Mouse (Mus musculus) heart, embryonic 14.5 days (tissue): Measurements from ENCODE around the gene Ctnna2. TPM values are rescaled to one million over a fixed set of nuclear protein-coding genes. Genes with fewer than 3 reads are reported as not detected.

ENCODE experiments used
- ATAC-seq: fragments of 200-750 bp; cut with Nextera tagmentation; 2 replicates; pipeline ENCODE4 v1.8.0; 2017; ENCODE audit warnings: low read depth, moderate TSS enrichment; ENCODE audit not compliant: insufficient number of reproducible peaks, insufficient read depth, low FRiP score
- H3K27ac ChIP-seq, 2 experiments: fragments of 200-500 bp in 1 of 2; fragments of 300-500 bp in 1 of 2; sonication (generic) in 1 of 2; replicated peaks in 1 of 2; 2 replicates each; pipeline ENCODE4 v1.5.1; 2012 to 2014; ENCODE audit warnings: low read depth in 2 of 2, low read length in 2 of 2, control low read depth in 1 of 2, mild to moderate bottlenecking in 1 of 2, mixed read lengths in 1 of 2; ENCODE audit not compliant: control insufficient read depth in 1 of 2, insufficient read depth in 1 of 2
- H3K27me3 ChIP-seq: fragments of 300-500 bp; sonication (generic); 2 replicates; pipeline ENCODE4 v1.6.1; 2014; ENCODE audit warnings: mild to moderate bottlenecking, low read length, control low read depth; ENCODE audit not compliant: control insufficient read depth, insufficient read depth
- H3K36me3 ChIP-seq: fragments of 300-500 bp; sonication (generic); 2 replicates; pipeline ENCODE4 v1.6.1; 2014; ENCODE audit warnings: mild to moderate bottlenecking, control low read depth, low read length, mixed read lengths; ENCODE audit not compliant: control insufficient read depth, insufficient read depth
- H3K4me1 ChIP-seq, 2 experiments: fragments of 200-500 bp in 1 of 2; fragments of 300-500 bp in 1 of 2; sonication (generic) in 1 of 2; 2 replicates each; pipeline ENCODE4 v1.6.1; 2012 to 2014; ENCODE audit warnings: low read length in 2 of 2, control low read depth in 1 of 2, mixed read lengths in 1 of 2; ENCODE audit not compliant: control insufficient read depth in 2 of 2, insufficient read depth in 2 of 2
- H3K4me2 ChIP-seq: fragments of 300-500 bp; sonication (generic); 2 replicates; pipeline ENCODE4 v1.6.1; 2014; ENCODE audit warnings: mild to moderate bottlenecking, low read length
- H3K4me3 ChIP-seq, 2 experiments: fragments of 200-500 bp in 1 of 2; fragments of 300-500 bp in 1 of 2; sonication (generic) in 1 of 2; 2 replicates each; pipeline ENCODE4 v1.5.1; 2012 to 2014; ENCODE audit warnings: low read length in 2 of 2, mild to moderate bottlenecking in 2 of 2, control low read depth in 1 of 2, low read depth in 1 of 2, moderate library complexity in 1 of 2; ENCODE audit not compliant: control insufficient read depth in 1 of 2, insufficient read depth in 1 of 2
- H3K9ac ChIP-seq: fragments of 300-500 bp; sonication (generic); 2 replicates; pipeline ENCODE4 v1.6.1; 2014; ENCODE audit warnings: mild to moderate bottlenecking, low read length
- H3K9me3 ChIP-seq: fragments of 300-500 bp; sonication (generic); 2 replicates; pipeline ENCODE4 v1.6.1; 2016; ENCODE audit warnings: low read length, control low read depth; ENCODE audit not compliant: control insufficient read depth
- WGBS: fragments of 180-500 bp; shearing (Covaris S2); extraction: QIAGEN DNeasy Blood & Tissue Kit; methylation state at CpG from one replicate; pipeline ENCODE4 v1.1.7; 2014; 5-methylcytosine and 5-hydroxymethylcytosine counted together
- polyA plus RNA-seq: library from polyadenylated mRNA; unstranded; fragments of >200 nt; fragmentation: Nextera tagmentation; extraction: Ambion mirVana; gene quantifications from 2 replicates; pipeline ENCODE4 v1.2.1, GENCODE M21; 2014

The Ctnna2 gene
- polyA plus RNA-seq, 1 experiment from 2014 or later = 1.8 TPM

- H3K27ac ChIP-seq = no peak overlapping the region
- H3K9ac ChIP-seq = no peak overlapping the region
- H3K4me2 ChIP-seq = no peak overlapping the region
- H3K27me3 ChIP-seq = no peaks in the 10 kb centered on the region
- no peaks in the 10 kb centered on the region for H3K9me3 ChIP-seq
- H3K36me3 ChIP-seq = no peaks in the 10 kb centered on the region
- no peaks in the 10 kb centered on the region for H3K4me1 ChIP-seq
- H3K4me3 ChIP-seq = no peak overlapping the region
- 59% methylated on average over 3 of the region's 3 CpGs for WGBS
- no peak for ATAC-seq
Observed at GRCm38 (mm10) chr6:77811041-77811440, 168.5 kb downstream of the Ctnna2 start.

- no peaks in the 10 kb centered on the region for H3K9me3 ChIP-seq
- 85% methylated on average over 3 of the region's 3 CpGs for WGBS
- H3K4me1 ChIP-seq = no peaks in the 10 kb centered on the region
- H3K4me2 ChIP-seq = no peak overlapping the region
- no peaks in the 10 kb centered on the region for H3K27me3 ChIP-seq
- no peak overlapping the region for H3K27ac ChIP-seq
- H3K9ac ChIP-seq = no peak overlapping the region
- no peak for ATAC-seq
- no peak overlapping the region for H3K4me3 ChIP-seq
- no peaks in the 10 kb centered on the region for H3K36me3 ChIP-seq
Observed at GRCm38 (mm10) chr6:77802604-77803003, 176.9 kb downstream of the Ctnna2 start.

- no peaks in the 10 kb centered on the region for H3K9me3 ChIP-seq
- ATAC-seq = no peak
- no peaks in the 10 kb centered on the region for H3K36me3 ChIP-seq
- no peak overlapping the region for H3K27ac ChIP-seq
- WGBS = 66% methylated on average over 3 of the region's 3 CpGs
- no peaks in the 10 kb centered on the region for H3K27me3 ChIP-seq
- H3K4me1 ChIP-seq = no peaks in the 10 kb centered on the region
- H3K9ac ChIP-seq = no peak overlapping the region
- no peak overlapping the region for H3K4me3 ChIP-seq
- no peak overlapping the region for H3K4me2 ChIP-seq
Observed at GRCm38 (mm10) chr6:77783342-77783741, 196.2 kb downstream of the Ctnna2 start.

- H3K27ac ChIP-seq = no peak overlapping the region
- no peak overlapping the region for H3K9ac ChIP-seq
- no peaks in the 10 kb centered on the region for H3K36me3 ChIP-seq
- WGBS = 84% methylated on average over 10 of the region's 10 CpGs
- no peaks in the 10 kb centered on the region for H3K4me1 ChIP-seq
- H3K27me3 ChIP-seq = no peaks in the 10 kb centered on the region
- no peak overlapping the region for H3K4me3 ChIP-seq
- no peak for ATAC-seq
- H3K4me2 ChIP-seq = no peak overlapping the region
- no peaks in the 10 kb centered on the region for H3K9me3 ChIP-seq
Observed at GRCm38 (mm10) chr6:77768357-77769103, 211.0 kb downstream of the Ctnna2 start.

- no peak for ATAC-seq
- H3K9ac ChIP-seq = no peak overlapping the region
- no peak overlapping the region for H3K27ac ChIP-seq
- H3K9me3 ChIP-seq = no peaks in the 10 kb centered on the region
- H3K4me1 ChIP-seq = no peaks in the 10 kb centered on the region
- no peaks in the 10 kb centered on the region for H3K27me3 ChIP-seq
- H3K4me2 ChIP-seq = no peak overlapping the region
- no peak overlapping the region for H3K4me3 ChIP-seq
- WGBS = 69% methylated on average over 3 of the region's 3 CpGs
- no peaks in the 10 kb centered on the region for H3K36me3 ChIP-seq
Observed at GRCm38 (mm10) chr6:77758164-77758563, 221.3 kb downstream of the Ctnna2 start.

GRCm38 (mm10) chr6:77745426-77745825 lies 234.1 kb downstream of the Ctnna2 start:
- no peak overlapping the region for H3K4me2 ChIP-seq
- H3K9me3 ChIP-seq = no peaks in the 10 kb centered on the region
- WGBS = 81% methylated on average over 5 of the region's 5 CpGs
- H3K36me3 ChIP-seq = no peaks in the 10 kb centered on the region
- no peak overlapping the region for H3K4me3 ChIP-seq
- H3K27ac ChIP-seq = no peak overlapping the region
- H3K27me3 ChIP-seq = no peaks in the 10 kb centered on the region
- no peak overlapping the region for H3K9ac ChIP-seq
- H3K4me1 ChIP-seq = no peaks in the 10 kb centered on the region
- ATAC-seq = no peak

- no peak overlapping the region for H3K4me2 ChIP-seq
- no peak overlapping the region for H3K27ac ChIP-seq
- no peaks in the 10 kb centered on the region for H3K4me1 ChIP-seq
- H3K4me3 ChIP-seq = no peak overlapping the region
- H3K27me3 ChIP-seq = no peaks in the 10 kb centered on the region
- no peaks in the 10 kb centered on the region for H3K36me3 ChIP-seq
- no peaks in the 10 kb centered on the region for H3K9me3 ChIP-seq
- no peak overlapping the region for H3K9ac ChIP-seq
- no peak for ATAC-seq
Observed at GRCm38 (mm10) chr6:77743651-77744050, 235.8 kb downstream of the Ctnna2 start.

GRCm38 (mm10) chr6:77742988-77743387 lies 236.5 kb downstream of the Ctnna2 start:
- no peak overlapping the region for H3K4me3 ChIP-seq
- 78% methylated on average over 1 of the region's 1 CpGs for WGBS
- no peak for ATAC-seq
- H3K36me3 ChIP-seq = no peaks in the 10 kb centered on the region
- H3K9ac ChIP-seq = no peak overlapping the region
- no peaks in the 10 kb centered on the region for H3K27me3 ChIP-seq
- no peaks in the 10 kb centered on the region for H3K9me3 ChIP-seq
- H3K4me2 ChIP-seq = no peak overlapping the region
- H3K27ac ChIP-seq = no peak overlapping the region
- H3K4me1 ChIP-seq = no peaks in the 10 kb centered on the region
